Mouse (Mus musculus) left cerebral cortex, postnatal 14 days (tissue): ENCODE measurements at regions not wholly inside any gene's neighbourhood (a gene's known extent, or its start where the extent isn't known, plus 50 kb on each side); places are given as distances from the start of the nearest gene placed in this dataset.

Source experiments
- DNase-seq, 2 experiments: peaks; one replicate each; pipeline ENCODE4 v3.0.0; 2021 to 2022; ENCODE audit warnings: low spot score in 2 of 2, mixed read lengths in 1 of 2
- intact Hi-C: fragments of 180-260 bp; cut with DNase I; formaldehyde crosslinking; loops from one replicate; pipeline ENCODE4 v1.15.1; 2025

GRCm38 (mm10) chr14:91658654-91659421, 2231.6 kb downstream of the Pcdh9 start:
- intact Hi-C loops = no loop called here
- DNase-seq = peak in 1 of 2 experiments; percentile 0

GRCm38 (mm10) chr14:91656011-91656410, 2234.5 kb downstream of the Pcdh9 start:
- intact Hi-C loops = no loop called here
- DNase-seq = no peak

GRCm38 (mm10) chr14:91630976-91631375, 2259.5 kb downstream of the Pcdh9 start:
- no peak for DNase-seq
- intact Hi-C loops = no loop called here

GRCm38 (mm10) chr14:91614391-91614790, 2276.1 kb downstream of the Pcdh9 start:
- intact Hi-C loops = no loop called here
- DNase-seq = no peak

- DNase-seq = no peak
- intact Hi-C loops = no loop called here
Observed at GRCm38 (mm10) chr14:91604570-91604969, 2285.9 kb downstream of the Pcdh9 start.

DNA sequence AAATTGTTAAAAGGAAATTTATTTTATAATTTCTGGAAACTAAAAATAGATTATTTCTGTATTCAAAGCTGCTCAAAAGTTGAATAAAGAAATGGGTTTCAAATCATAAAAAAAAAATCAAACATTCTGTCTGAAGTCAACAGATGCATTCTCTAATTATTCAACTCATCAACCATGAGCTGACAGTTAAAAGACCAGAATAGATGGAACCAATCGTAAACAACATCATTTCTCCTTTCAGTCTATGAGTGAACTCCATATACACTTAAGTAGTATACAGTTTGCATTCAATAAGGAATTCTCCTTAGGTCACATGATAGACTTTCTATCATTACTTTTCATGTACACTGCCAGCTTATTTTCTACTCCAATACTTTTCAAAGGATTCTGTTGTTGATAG, 2308.0 kb downstream of the Pcdh9 start:
- DNase-seq = no peak
- intact Hi-C loops = no loop called here

DNA sequence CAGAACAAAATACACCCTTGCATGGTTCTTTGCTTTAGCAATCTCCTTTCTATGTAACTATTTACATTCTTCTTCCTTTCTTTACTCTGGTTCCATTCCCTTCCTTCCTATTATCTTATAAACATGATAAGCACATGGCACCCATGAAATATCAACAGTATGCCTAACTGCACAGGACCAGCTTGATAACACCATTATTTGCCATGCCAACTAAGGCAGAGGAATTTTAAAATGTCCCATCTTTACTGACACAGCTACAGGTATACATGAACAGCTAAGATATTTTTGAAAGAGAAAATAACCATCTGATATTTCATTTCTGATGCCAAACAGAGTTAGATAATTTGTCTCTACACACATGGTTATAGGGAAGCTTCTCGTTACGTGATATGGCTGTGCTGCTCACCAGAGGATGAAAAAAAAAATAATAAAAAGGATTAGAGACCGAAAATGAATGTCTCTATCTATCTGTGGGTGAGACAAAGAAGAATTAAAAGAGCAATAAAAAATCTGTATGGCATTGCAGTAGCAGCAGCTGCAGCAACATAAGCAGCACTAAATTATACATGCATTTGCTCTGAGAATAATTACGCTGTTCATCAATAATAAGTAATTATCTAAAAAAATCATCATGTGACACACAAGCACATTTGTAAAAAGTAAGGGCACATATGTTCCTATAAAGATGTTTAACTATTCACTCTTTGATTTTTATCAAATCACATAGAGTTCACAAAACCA, 2308.6 kb downstream of the Pcdh9 start:
- intact Hi-C loops = no loop called here
- no peak for DNase-seq

DNA sequence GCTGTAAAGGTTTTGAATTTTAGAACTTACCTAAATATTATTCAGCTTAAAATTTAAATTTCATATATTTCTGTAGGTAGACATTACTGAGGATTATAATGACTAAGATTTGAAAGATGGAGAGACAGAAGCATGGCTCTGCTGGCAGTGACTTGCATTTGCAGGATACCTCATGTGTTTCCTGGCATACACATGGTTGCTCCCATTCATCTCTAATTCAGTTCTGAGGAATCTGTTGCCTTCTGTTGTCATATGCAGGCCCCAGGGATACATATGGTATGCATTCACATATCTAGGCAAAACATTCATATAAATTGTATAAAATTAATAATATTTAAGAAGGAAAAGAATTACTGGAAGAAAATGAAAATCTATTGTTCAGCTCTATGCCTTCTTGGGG, 2321.4 kb downstream of the Pcdh9 start:
- intact Hi-C loops = no loop called here
- no peak for DNase-seq

DNA sequence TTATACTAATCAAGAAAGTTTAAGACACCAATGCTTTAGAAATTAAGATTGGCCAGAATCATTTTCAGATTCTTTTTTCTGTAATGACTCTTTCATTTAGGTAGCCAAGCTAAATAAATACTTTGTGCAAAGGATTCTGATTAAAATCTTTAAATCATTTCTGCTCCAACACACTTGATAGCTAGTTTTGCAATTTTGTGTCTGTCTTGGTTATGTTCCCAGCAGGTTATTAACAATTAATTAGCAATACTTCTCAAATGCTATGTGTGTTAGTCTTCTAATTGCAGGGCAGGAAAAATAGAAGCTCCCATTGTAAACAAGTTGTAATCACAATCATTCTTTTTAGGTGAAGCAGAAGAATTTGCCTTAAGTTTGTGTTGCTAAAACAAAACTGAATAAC, 2351.3 kb downstream of the Pcdh9 start:
- no peak for DNase-seq
- intact Hi-C loops = no loop called here

- intact Hi-C loops = no loop called here
- no peak for DNase-seq
Observed at GRCm38 (mm10) chr14:91534931-91535330, 2355.5 kb downstream of the Pcdh9 start.

DNA sequence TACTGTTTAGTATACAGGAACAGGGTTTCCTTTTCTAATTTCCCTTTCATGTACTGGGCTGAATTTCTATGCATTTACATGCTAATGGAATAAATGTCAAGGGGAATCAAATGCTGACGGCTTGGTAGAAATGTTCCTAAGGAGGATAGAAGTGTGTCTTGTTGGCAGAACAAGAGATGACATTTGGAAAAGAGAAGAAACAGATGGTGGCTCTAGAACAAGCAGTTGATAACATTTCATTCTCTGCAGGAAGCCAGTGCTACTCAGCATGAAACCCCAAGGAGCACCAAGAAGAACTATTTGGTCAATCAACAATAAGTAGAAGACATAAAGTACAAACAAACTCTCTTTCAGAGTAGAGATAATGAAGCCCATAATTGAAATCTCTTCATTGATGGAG, 2392.0 kb downstream of the Pcdh9 start:
- intact Hi-C loops = no loop called here
- no peak for DNase-seq

GRCm38 (mm10) chr14:91478358-91478870, 2412.1 kb downstream of the Pcdh9 start:
- no peak for DNase-seq
- intact Hi-C loops = no loop called here

GRCm38 (mm10) chr14:91463910-91464309, 2426.6 kb downstream of the Pcdh9 start:
- DNase-seq = no peak
- intact Hi-C loops = no loop called here

DNA sequence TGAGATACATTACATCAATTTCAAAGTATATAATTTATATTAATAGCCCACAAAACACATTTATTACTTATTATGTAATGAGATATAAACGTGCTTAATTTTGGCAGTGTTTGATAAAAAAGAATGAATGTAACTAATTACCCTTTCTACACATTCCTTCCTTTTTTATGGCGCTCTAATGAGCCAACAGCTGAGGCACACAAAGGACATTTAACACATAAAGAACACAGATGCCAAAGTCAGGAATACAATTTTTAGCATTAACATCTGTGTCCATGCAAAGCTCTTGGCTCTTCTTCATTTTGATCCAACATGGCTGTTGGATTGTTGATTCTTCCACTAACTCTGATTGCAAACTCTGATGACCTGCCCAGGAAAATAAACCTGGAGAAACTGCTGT, 2427.8 kb downstream of the Pcdh9 start:
- intact Hi-C loops = no loop called here
- DNase-seq = no peak

DNA sequence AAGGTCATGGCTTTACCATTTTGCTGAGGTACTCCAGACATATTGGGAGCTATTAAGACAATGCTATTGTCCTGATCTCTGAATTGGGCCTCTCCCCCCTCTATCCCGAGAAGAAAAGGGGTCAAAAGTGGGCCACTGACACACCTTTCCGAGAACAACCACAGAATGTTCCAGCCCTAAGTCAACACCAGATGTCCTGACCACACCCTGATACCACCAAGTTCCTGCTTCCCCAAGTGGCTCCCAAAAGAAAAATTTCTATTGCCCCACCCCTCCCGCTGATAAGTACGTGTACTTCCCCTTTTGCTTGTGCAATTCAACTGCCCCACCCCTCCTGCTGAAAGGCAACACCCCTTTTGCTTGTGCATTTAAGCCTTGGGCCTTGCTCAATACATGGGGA, 2431.7 kb downstream of the Pcdh9 start:
- no peak for DNase-seq
- intact Hi-C loops = no loop called here
